Mouse (Mus musculus): ENCODE measurements around the gene Sppl2b. TPM values are rescaled to one million over a fixed set of nuclear protein-coding genes. Genes with fewer than 3 reads are reported as not detected.

The Sppl2b gene
- 48.6 and 56.7 TPM in 2 replicates for polyA plus RNA-seq (2012; rRNA removed)

GRCm38 (mm10) chr10:80854913-80855748 lies at the start of gene Sppl2b, which contains the start of gene Lsm7:
Gene Sppl2b (plus strand): TSS chr10:80855275.
Gene Lsm7 (minus strand): TSS chr10:80855209.

GRCm38 (mm10) chr10:80813366-80813765 lies 41.7 kb upstream of the Sppl2b start, which contains the start of gene Jsrp1:
Gene Jsrp1 (minus strand): TSS chr10:80813498.

GRCm38 (mm10) chr10:80826151-80827062 lies 28.7 kb upstream of the Sppl2b start, which contains the start of gene Oaz1:
Gene Oaz1 (plus strand): TSS chr10:80826656.

GRCm38 (mm10) chr10:80843931-80844547 lies 11.0 kb upstream of the Sppl2b start, which contains the start of gene Lingo3:
Gene Lingo3 (minus strand): TSS chr10:80844039.

GRCm38 (mm10) chr10:80871581-80871980 lies 16.5 kb downstream of the Sppl2b start, which contains the start of gene Tmprss9:
Gene Tmprss9 (plus strand): TSS chr10:80871848.

GRCm38 (mm10) chr10:80900318-80901247 lies 45.5 kb downstream of the Sppl2b start, which contains the start of gene Timm13:
Gene Timm13 (minus strand): TSS chr10:80900969.

GRCm38 (mm10) chr10:80917779-80918434 lies 62.8 kb downstream of the Sppl2b start, which contains the start of gene Lmnb2:
Gene Lmnb2 (minus strand): TSS chr10:80918245.

Other genes starting within 250 kb of the Sppl2b start
- gene Gm49322, start 249.3 kb upstream of the Sppl2b start, polyA plus RNA-seq (2012; rRNA removed) = 0.62 and 1.2 TPM in 2 replicates
- 114 and 151 TPM in 2 replicates for gene Csnk1g2, start 232.4 kb upstream of the Sppl2b start, polyA plus RNA-seq (2012; rRNA removed)
- gene Btbd2, start 198.2 kb upstream of the Sppl2b start, polyA plus RNA-seq (2012; rRNA removed) = 38.9 and 41.5 TPM in 2 replicates
- gene Mknk2, start 177.2 kb upstream of the Sppl2b start, polyA plus RNA-seq (2012; rRNA removed) = 165 and 210 TPM in 2 replicates
- gene Mob3a, start 153.3 kb upstream of the Sppl2b start, polyA plus RNA-seq (2012; rRNA removed) = 15.0 and 20.9 TPM in 2 replicates
- gene Izumo4, start 153.1 kb upstream of the Sppl2b start, polyA plus RNA-seq (2012; rRNA removed) = 30.1 and 36.5 TPM in 2 replicates
- gene Ap3d1, start 113.0 kb upstream of the Sppl2b start, polyA plus RNA-seq (2012; rRNA removed) = 53.8 and 63.4 TPM in 2 replicates
- 20.4 and 21.6 TPM in 2 replicates for gene Dot1l, start 100.1 kb upstream of the Sppl2b start, polyA plus RNA-seq (2012; rRNA removed)
- gene Sf3a2, start 57.1 kb upstream of the Sppl2b start, polyA plus RNA-seq (2012; rRNA removed) = 28.3 and 33.0 TPM in 2 replicates
- 26.0 and 33.2 TPM in 2 replicates for gene Plekhj1, start 56.6 kb upstream of the Sppl2b start, polyA plus RNA-seq (2012; rRNA removed)
- 11.5 and 23.8 TPM in 2 replicates for gene Amh, start 50.0 kb upstream of the Sppl2b start, polyA plus RNA-seq (2012; rRNA removed)
- 2.5 and 3.3 TPM in 2 replicates for gene Jsrp1, start 41.8 kb upstream of the Sppl2b start, polyA plus RNA-seq (2012; rRNA removed)
- 614 and 821 TPM in 2 replicates for gene Oaz1, start 28.6 kb upstream of the Sppl2b start, polyA plus RNA-seq (2012; rRNA removed)
- 0.53 and 0.84 TPM in 2 replicates for gene Lingo3, start 11.2 kb upstream of the Sppl2b start, polyA plus RNA-seq (2012; rRNA removed)
- gene Lsm7, start 66 bp upstream of the Sppl2b start, polyA plus RNA-seq (2012; rRNA removed) = 58.8 and 71.4 TPM in 2 replicates
- 19.4 and 39.8 TPM in 2 replicates for gene Tmprss9, start 16.6 kb downstream of the Sppl2b start, polyA plus RNA-seq (2012; rRNA removed)
- 106 and 120 TPM in 2 replicates for gene Timm13, start 45.7 kb downstream of the Sppl2b start, polyA plus RNA-seq (2012; rRNA removed)
- gene Lmnb2, start 63.0 kb downstream of the Sppl2b start, polyA plus RNA-seq (2012; rRNA removed) = 15.5 and 17.3 TPM in 2 replicates
- 13.8 and 21.5 TPM in 2 replicates for gene Gadd45b, start 74.8 kb downstream of the Sppl2b start, polyA plus RNA-seq (2012; rRNA removed)
- 0.71 and 1.1 TPM in 2 replicates for gene Gng7, start 159.7 kb downstream of the Sppl2b start, polyA plus RNA-seq (2012; rRNA removed)
- gene Diras1, start 170.4 kb downstream of the Sppl2b start, polyA plus RNA-seq (2012; rRNA removed) = 0.29 and 0.37 TPM in 2 replicates
- 18.5 and 21.8 TPM in 2 replicates for gene Slc39a3, start 182.2 kb downstream of the Sppl2b start, polyA plus RNA-seq (2012; rRNA removed)
- gene Sgta, start 204.9 kb downstream of the Sppl2b start, polyA plus RNA-seq (2012; rRNA removed) = 106 and 140 TPM in 2 replicates
- gene Thop1, start 214.8 kb downstream of the Sppl2b start, polyA plus RNA-seq (2012; rRNA removed) = 63.0 and 106 TPM in 2 replicates
- 2.0 and 3.8 TPM in 2 replicates for gene Creb3l3, start 243.6 kb downstream of the Sppl2b start, polyA plus RNA-seq (2012; rRNA removed)

Data from stomach, adult 2 months (tissue).